Mouse (Mus musculus): Measurements from ENCODE around the gene Lcn3.
"Not testable (repeated sequence)": the region's sequence is repeated elsewhere in the genome, so short reads cannot be mapped to it uniquely, and the experiment has no call there.

Gene Lcn3

DNA sequence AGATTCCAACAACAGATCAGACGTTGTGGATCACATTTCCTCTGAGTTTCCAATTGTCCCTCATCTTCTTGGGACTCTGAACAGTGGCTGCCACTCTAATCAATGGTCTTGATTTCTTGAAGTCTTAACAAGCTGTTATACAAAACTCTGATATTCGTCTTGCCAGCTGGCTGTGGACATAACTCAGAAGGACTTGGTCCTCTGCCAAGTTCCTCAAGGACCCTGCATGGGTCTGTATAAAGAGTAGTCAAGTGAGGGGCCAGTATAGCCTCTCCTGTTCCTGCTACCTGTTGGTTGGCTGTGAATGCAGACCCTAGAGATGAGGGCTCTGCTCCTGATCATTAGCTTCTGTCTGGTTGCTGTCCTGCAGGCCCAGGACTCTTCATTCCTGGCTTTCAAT, at the start of gene Lcn3:
Gene Lcn3 (plus strand): TSS at position 301 of the 400 bp plus-strand sequence.
- no peak for DNase-seq

DNA sequence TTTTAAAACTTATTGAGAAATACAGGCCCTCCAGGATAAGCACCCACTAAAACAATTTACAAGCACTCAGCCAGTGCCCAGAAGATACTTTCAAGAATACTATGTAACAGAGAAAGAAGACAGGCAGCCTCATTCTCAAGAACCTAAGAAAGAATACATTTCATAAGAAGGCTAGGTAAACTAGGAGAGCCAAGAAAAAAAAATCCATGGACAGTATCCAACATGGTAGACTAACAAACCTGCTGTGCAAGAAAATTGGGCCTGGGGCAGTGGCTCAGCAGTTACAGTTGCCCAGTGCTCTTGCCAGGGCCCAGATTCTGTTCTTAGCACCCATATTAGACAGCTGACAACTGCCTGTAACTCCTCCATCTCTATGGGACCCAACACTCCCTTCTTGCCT, 48.1 kb upstream of the Lcn3 start:
- no peak for DNase-seq

DNA sequence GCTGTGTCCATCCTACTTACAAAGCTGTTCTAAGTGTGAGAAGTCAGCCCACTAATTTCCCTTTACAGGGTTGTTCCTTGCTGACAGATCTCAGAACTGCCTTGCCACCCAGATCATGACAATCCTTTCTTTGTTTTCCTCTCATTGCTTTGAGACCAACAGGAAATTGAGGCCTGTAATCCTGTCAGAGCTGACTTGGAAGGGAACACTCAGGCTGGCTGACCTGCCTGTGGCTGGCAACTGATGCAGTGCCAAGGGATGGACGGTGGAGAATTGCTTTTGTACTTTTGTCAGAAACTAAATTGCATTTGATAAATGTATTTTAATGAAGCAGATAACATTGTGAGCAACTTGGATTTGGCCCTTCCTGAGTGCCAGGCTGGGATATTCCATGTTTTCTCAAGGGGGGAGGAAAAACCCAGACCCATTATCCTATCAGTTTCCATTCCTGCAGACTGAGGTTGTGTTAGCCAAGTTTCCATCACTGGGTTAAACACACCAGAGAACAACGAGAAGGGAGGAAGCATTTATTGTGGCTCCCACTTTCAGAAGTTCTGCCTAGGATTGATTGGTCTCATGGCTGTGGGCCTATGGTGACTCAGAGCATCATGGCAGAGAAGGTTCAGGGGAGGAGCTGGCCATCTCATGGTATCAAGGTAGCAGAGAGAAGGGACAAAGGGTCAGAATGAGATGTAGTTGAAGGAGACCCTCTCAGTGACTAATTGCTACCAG, 32.0 kb upstream of the Lcn3 start:
- DNase-seq: no peak

DNA sequence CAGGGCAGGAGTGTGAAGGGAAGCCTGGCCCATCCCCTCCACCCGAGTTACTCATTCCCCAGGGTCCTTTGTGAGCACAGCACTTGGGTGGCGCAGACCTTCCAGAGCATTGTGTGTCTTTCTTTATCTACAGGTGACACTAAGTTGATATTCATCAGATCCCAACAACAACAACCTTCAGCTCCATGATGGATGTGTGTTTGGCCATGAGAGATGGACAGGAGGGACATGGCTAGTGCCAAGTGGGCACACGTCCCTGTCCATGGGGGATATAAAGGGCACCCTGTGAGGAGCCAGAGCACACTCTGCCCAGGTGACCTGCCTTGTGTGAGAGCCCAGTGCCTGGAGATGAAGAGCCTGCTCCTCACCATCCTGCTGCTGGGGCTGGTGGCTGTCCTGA, 28.7 kb upstream of the Lcn3 start, which contains the start of gene Obp2b:
Gene Obp2b (plus strand): TSS at position 301 of the 400 bp plus-strand sequence.
- not testable (repeated sequence) for DNase-seq

DNA sequence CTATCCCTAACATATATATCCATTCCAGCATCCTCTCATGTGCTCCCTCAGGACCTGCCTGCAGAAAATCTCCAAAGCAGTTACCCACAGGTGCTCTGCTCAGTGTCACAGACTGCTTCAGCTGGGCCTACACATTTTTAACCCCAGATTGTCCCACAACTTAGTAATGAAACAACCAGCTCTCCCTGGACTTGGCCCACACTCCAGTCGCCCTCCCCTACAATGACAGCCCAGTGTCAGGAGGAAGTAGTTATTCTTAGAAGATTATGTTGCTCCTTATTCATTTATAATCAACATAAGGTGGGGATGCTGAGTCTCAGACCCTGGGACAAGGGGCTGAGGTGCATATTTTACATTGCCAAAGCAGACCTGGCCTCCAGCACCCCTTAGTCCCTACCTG, 23.7 kb upstream of the Lcn3 start:
- no peak for DNase-seq

DNA sequence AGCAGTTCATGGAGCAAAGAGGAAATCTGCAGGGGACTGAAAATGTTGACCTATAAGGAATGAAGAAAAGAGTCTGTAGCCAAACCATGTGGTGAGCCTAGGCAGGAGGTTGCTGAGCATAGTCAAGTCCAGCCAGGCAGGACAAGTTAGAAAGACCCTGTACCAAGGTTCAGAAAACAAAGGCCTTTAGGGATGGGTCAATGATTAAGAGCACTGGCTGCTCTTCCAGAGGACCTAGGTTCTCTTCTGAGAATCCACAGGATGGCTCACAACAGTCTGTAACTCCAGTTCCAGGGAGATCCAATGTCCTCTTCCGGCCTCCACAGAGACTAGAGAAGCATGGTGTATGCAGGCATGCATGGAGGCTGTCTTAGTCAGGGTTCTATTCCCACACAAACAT, 11.2 kb upstream of the Lcn3 start:
- DNase-seq: no peak

DNA sequence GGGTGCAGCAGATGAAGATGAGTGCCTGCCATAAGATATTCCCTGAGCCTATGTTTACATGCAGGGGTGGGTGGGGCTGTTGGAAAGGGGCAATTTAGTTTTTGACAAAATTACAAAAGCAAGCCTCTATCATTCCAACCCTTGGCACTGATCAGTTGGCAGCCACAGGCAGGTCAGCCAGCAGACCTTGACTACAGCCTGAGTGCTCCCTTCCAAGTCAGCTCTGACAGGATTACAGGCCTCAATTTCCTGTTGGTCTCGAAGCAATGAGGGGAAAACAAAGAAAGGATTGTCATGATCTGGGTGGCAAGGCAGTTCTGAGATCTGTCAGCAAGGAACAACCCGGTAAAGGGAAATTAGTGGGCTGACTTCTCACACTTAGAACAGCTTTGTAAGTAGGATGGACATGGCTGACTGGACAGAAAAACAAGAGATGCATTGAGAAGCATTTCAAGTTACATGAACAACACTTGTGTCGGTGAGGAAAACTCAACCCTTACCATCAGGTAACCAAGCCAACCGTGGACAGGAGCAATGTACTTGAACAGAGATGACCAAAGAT, 7.2 kb upstream of the Lcn3 start:
- no peak for DNase-seq

DNA sequence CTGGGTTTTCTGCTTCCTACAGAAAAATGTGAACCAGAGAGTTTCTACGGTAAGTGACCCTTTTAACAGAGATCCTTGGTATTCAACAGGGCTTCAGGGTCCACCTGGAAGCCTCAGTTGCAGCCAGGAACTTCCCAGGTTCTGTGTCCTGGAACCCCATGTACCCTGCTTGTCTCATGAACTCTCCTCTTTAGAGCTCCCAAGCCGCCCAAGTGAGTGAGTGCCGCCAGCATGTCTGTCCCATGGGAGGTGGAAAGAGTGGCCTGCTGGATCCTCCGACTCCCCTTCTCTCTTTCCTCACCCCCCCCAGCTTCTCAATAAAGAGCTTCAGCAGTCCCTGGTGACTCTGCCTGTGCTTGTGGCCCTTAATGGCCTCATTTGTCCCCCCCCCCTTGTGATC, 2.4 kb downstream of the Lcn3 start:
- no peak for DNase-seq

DNA sequence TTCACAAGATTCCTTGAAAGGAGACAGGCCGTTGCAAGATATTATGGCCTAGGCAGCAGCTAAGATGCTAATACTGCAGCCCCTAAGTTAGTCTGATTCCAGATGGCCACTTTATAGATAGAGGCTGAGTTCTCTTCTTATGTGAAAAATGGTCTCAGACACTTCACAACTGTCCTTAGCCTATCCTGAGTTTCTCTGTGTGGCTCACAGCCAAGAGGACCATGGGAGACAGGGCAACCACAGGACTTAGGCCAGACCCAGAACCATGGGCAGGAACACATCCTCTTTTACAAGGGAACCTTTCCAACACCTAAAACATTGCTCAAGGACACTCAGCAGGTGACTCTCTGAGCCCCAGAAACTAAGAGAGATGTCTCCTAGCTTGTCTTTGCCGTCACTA, 8.1 kb downstream of the Lcn3 start:
- DNase-seq: no peak

DNA sequence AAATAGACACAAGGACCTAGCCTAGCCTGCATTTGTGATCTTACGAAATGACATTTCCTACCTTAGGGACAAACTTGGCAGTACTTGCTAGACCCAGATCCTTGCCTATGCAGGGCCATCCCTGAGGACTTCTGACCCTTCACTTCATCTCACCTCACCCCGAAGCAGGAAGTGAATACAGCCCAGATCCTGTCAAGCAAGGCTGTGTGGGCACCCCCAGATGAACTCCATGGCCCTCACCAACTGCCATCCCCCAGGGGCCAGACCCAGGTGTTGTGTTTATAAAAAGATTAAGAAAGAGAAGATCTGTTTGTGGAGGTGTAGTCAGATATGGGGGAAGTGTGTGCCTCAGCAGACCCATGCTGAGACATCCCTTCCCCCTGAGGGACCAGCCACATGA, 9.3 kb downstream of the Lcn3 start:
- DNase-seq: no peak

DNA sequence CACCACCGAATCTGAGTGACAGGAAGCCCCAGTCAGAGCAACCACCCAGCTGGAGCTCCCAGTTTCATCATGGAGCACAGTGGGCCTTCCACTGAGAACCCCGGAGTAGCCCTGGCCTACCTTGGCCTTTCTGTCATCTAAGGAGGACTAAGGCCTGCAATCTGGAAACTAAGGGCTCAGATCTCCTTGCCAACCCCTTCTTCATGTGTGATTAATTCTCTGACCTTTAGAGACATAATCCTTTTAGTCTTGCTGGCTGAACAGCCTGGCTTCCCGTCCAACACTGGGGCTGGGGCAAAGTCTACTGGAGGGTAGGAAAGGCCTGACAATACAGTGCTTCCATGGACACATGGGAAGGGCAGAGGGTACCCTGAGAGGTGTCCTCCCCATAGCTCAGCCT, 10.6 kb downstream of the Lcn3 start:
- DNase-seq: no peak

DNA sequence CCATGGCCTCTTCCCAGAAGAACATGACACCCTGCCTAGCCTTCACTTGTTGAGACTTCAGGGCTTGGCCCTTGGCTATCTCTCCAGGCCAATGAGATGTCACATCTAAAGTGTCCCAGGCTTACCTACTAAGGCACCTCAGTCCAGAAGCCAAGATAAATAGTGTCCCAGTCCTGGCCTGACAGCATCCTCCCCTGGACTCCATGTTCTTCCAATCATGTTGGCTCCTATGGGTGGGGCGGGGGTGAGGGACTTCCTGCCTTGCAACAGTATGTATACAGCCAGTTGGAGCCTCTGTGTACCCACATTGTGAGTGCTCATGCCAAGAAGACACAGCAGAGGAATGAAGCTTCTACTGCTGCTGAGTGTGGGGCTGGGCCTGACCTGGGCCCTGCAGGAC, 11.3 kb downstream of the Lcn3 start, which contains the start of gene Lcn11:
Gene Lcn11 (plus strand): TSS at position 301 of the 400 bp plus-strand sequence.
- no peak for DNase-seq

DNA sequence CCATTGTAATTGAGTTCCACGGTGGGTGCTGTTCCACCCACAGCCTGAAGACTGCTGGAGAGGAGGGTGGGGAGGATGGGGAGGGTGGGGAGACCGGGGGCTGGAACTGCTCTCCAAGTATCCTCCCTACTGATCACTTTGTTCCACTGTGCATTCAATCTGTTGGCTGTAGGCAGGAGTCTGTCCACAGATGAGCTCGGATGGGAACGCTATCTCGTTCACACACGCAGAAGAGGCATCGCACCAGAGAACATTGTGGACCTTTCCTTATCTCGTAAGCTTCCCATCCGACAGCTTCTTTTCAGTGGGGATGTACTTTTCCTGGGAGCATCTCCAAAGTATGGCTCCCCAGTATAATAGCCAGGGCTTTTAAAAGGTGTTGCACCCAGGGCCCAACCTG, 13.7 kb downstream of the Lcn3 start:
- DNase-seq: no peak

DNA sequence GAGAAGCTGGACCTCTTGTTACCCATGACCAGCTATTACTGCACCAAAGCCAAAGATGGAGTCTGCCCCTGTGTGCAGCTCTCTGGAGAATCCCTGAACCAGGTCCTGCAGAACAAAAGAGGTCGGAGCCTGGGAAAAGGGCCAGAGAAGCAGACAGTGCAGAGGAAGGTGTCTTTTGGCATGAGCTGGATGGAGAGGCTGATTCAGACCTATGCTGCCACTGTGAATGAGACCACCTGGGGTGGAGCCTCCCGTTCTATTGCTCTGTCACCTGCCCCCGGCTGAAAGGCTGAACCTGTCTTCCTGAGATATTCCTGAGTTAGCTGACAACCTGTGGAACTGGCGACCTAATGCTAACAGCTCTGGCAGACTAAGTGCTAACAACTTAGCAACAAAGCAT, 15.6 kb downstream of the Lcn3 start:
- no peak for DNase-seq

DNA sequence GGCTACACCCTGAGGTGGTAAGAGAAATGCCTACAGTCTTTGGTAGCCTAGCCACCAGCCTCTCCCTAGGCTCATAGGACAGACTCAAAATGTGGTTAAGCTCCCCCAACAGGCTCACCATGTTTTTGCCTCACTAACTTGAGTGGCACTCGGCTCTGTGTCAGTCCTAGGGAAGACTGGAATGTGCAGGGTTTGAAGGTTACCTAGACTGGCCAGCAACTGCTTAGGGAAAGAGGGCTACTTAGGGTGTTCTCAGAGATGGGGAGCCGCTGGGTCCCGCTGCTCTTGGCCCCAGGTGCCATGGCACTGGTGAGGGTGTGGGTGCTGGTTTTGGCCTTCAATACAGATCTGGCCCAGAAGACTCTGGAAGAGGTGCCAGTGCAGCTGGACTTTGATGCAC, 16.6 kb downstream of the Lcn3 start, which contains the start of gene Gm13539:
Gene Gm13539 (plus strand): TSS at position 301 of the 400 bp plus-strand sequence.
- no peak for DNase-seq

DNA sequence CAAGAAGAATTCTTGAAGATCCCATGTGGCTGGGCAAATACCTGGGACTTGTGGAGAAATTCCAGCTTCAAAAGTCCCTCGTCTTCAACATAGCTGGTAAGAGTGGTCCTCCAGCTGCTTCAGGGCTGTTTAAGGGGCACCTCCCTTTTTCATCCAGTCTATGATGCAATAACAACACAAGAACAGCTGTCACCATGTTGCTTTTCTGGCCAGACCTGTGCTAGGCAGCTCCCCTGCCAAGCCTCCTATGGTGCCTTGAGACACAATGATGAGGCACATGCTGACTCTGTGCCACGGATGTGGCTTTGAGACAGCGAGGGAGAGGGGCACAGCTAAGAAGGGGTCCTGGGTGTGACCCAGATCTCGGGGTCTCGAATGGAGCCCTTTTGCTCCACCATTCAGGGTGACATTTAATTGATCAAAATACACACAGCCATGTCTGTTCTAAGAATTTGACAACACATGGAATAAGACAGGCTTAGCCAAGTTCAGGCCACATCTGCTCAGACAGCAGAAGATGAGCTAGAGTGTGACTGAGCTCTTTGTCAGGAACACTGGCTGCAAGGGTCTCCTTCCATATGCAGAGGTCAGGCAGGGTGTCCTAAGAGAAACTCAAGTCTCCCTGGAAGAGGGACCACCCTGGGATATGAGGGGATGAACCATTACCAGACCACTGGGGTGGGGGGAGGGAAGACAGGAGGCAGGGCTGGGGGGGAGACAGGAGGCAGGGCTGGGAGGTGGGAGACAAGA, 20.4 kb downstream of the Lcn3 start:
- DNase-seq: no peak

DNA sequence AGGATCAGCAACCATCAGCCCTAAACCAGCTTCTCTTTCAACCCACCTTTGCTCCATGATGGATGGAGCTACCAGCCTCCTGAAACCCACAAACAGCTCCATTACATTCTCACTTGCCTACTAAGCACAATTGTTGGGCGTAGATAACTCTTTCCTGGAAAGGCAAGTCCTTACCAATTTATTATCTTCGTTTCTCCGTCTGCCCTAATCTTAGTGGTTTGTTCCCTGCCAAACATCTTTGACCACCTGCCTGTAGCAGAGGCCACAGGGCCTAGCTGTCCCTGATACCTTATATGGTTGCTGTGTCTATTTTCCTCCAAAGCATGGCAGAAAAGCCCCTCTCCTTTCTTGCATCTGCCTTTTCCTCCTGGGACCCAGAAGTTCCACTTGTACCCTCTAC, 23.7 kb downstream of the Lcn3 start:
- no peak for DNase-seq

DNA sequence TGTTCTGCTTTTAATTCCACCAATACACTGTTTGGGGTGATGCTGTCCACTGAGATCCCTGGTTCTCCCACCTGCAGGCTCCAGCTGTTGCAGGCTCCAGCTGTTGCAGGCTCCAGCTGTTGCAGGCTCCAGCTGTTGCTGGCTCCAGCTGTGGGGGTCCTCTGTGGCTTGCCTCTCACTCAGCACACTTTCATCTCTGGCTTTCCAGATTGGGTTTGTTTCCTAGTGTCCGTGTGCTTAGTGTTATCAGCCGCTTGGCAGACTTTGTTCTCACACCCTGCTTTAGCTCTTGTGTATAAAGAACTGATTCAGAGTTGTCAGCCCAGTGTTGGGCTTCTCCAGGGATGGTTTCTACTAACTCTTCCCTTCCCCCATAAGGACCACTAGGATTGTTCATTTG, 32.3 kb downstream of the Lcn3 start:
- peak; percentile 28 to 38 for DNase-seq

DNA sequence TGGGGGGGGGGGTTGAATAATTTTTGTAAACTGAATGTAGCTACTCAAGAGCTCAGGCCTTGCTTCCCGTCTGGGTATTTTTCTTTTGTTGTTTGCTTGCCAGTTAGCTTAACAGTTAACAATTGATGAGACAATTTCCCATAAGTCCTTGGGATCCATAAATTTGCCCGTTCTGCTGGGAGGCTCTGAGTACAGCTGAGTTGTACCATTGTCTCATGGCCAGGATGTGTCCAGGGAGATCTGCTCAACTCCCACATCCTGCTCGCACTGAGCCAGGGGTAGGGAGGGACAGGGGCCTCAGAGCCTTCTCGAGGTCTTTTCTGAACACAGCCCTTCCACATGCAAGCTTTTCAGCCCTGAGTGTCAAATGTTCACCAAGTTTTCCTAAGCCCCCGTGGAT, 32.7 kb downstream of the Lcn3 start:
- DNase-seq: peak; percentile 11 to 18

DNA sequence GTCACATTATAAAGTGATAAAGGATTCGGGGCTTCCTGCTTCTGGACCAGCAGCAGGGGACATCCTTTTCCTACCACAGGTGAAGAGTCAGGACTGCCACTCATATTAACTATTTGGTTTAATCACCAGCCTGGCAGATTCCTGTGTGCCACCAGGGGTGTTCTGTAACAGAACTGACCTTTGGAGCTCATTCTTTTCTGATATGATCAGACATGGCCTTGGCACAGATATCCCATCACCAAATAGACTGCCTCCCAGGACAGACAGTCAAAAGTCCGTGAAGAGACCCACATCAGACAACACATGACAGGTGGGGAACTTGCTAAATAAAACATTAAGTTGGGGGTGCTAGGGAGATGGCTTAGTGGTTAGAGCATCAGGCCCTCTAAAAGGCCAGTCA, 46.3 kb downstream of the Lcn3 start:
- DNase-seq: no peak

DNA sequence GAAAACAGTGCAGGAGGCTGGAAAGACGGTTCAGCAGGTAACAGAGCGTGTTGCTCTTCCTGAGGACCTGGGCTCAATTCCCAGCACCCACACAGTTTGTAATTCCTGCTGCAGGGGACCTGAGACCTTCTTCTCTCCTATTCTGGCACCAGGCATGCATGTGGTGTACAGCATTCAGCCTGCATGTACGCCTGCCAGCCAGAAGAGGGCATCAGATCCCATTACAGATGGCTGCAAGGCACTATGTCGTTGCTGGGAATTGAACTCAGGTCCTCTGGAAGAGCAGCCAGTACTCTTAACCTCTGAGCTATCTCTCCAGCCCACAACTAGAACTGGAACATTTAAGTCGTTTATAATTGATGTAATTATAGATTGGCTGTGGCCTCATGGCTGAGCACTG, 48.0 kb downstream of the Lcn3 start:
- no peak for DNase-seq

DNA sequence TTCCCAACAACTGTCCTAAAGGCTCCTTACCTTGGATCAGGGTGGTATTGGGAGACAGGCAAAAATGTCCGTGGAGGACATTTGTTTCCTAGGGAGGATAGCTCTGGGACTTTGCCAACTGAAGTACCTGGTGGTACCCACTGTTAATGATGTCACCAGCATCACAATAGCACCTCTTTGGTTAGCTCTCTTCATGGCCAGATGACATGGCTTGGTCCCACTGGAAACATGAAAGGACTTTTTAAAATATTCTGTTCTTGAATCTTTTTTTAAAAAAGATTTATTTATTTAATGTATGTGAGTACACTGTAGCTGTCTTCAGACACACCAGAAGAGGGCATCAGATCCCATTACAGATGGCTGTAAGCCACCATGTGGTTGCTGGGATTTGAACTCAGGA, 50.4 kb downstream of the Lcn3 start, which contains the start of gene Glt6d1:
Gene Glt6d1 (minus strand): TSS at position 101 of the 400 bp plus-strand sequence.
- not testable (repeated sequence) for DNase-seq

Data from kidney, postnatal 4 days (tissue).